Mouse (Mus musculus) urinary bladder, adult 2 months (tissue): Measurements from ENCODE around the gene Nhp2. TPM values are rescaled to one million over a fixed set of nuclear protein-coding genes. Genes with fewer than 3 reads are reported as not detected.

Experiments
- DNase-seq: peaks from one replicate; pipeline ENCODE4 v3.0.0; 2022; ENCODE audit warnings: low spot score
- polyA plus RNA-seq: library from polyadenylated mRNA; depleted of rRNA; stranded (reverse); fragments of >200 nt; gene quantifications from 2 replicates; pipeline ENCODE4 v1.2.3, GENCODE M21; 2012; rRNA removed

The Nhp2 gene
- polyA plus RNA-seq: 48.8 and 55.7 TPM in 2 replicates

DNA sequence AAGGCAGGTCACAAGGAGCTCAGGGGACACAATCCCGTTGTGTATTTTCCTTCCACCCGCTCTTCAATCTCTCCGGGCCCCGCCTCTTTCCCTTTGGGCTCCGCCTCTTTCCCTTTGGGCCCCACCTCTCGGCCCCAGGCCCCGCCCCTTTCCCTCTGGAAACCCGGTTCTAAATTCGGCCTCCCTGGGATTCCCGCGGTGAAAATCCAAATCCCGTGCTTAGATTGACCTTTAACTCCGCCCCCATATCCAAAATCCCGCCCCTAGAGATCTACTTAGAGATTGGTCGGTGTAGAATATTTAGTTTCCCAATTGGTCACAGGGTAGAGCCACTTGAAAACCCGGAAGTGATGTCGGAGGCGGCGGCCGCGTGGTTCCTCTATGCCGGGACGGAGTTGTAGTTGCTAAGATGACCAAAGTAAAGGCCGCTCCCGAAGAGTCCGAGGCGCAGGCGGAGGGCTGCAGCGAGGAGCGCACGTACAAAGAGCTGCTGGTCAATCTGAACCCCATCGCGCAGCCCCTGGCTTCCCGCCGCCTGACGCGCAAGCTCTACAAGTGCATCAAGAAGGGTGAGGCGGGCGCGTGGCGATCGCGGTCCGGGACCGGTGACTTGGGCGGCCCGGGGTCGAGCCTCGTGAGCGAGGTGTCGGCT, at the start of gene Nhp2:
TSS of gene Nhp2 (plus strand) at position 327 of the 652 bp plus-strand sequence.
- peak; percentile 67 for DNase-seq

DNA sequence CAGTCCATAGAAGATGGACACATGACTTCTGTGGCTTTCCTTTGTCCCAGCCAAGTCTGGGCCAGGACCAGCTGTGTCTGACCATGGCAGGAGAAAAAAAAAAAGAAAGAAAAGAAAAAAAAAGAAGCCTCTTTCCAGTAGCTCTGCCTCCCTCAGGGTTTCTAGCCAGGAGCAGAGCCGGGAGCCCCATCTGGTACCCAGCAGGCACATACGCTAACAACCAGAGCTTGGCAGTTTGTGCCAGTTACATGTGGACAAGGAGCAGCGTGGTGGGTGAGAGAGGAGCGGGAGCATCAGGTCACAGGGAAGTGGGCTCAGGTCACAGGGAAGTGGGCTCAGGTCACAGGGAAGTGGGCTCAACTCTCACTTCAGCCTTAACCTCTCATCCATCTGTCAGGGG, 43.1 kb upstream of the Nhp2 start:
- no peak for DNase-seq

DNA sequence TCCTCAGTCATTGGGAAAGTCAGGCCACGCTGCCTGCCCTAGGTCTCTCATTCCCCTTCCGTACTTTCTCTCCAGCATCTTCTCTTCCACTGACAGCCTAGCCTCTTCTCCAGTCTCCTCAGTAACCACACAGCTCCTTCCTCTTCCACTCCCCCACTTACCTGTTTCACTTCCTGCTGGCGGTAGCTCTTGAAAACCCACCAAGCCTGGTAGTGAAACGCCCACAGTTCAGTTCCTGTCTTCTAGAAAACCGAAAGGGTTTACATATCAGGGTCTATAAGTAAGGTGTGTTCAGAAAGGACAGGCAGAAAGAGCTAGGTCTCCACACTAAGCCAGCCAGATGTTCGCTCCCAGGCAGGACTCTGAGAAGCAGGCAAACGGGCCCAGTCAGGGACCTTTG, 41.9 kb upstream of the Nhp2 start:
- no peak for DNase-seq

DNA sequence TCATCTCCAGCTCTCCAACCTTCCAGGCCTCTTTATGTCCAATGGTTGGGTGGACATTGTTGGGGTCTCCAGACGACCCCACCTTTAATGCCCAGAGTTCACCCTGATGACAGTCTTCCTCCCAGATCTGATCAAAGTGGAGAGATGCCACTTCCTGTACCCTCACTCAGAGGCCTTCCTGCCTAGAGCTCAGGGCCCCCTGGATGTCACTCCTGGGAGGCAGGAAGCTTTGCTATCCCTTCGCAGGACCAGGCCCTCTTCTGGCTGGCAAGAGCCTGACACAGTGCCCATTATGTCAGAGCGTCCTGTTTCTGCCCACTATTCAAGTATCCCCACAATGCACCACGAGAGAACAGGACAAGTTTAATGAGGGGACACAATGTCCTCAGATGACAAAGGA, 40.5 kb upstream of the Nhp2 start:
- no peak for DNase-seq

DNA sequence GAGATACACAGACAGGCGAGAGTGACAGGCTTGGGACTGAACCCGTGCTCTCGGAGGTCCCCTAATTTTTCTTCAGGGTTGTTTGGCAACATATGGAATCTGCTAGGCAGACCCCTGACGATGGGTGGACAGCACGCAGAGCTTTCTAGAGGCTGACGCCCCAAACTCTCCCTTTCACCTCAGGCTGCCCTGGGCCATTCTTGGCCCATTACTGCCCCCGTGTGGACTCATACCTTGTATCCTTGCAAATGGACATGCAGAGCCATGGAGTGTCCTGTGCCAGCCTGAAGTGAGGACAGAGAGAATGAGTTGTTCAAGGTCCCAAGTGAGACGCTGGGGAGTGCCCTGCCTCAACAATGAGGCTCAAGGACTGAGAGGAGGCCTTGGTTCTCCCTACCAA, 36.8 kb upstream of the Nhp2 start:
- no peak for DNase-seq

DNA sequence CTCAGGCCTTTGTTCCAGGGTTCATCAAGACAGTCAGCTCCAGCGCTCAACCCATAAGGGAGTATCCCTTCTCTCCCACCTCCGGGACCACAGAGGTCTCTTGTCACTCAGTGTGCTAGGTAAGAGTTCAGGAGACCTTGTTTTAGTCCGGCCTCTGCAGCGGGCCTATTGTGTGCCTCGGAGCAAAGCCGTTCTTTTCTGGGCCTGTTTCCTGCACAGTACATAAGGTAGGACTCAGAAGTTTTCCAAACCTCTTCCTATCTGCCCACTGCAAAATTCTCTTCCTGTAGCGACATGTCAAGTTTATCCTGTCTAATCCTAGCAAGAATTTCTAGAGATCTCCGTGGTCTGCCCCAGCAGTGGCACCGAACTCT, 35.5 kb upstream of the Nhp2 start:
- DNase-seq: no peak

DNA sequence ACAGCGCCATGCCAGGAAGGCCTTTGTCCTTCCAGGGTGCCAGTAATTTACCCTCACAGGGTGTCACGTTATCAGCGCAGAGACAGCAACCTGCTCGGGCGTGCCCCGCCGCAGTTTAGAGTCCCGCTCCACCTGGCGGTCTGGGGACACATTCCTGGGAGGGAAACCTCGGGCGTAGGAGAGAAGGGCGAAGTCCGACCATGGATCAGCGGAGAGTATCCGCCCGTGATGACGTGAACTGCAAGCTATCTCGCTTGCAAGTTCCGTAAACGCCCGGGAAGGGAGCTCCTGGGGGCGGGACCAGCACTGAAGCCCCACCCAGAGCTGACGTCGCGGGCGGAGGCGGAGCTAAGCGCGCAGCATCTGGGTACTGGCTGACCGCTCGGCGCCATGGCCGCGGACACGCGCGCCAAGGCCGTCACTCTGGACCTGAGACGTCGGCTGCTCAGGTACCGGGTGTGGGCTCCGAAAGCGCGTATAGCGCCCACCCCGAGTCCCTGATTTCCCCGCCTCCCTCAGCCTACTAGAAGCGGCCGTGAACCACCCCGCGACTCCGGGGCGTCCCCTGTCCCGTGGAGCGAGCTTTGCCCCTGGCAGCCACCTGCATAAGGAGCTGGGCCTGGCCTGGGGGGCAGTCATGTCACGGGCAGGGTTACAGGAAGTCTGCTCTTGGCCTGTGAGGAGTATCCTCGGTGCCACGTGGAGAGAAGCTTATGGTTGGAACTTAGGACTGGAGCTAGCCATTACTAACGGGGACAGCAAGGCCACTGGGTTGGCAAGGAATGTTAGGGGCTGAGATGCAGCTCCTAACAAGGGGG, 34.9 kb upstream of the Nhp2 start, which contains the start of gene Phykpl:
TSS of gene Phykpl (plus strand) at position 327 of the 818 bp plus-strand sequence.
- peak; percentile 94 for DNase-seq

DNA sequence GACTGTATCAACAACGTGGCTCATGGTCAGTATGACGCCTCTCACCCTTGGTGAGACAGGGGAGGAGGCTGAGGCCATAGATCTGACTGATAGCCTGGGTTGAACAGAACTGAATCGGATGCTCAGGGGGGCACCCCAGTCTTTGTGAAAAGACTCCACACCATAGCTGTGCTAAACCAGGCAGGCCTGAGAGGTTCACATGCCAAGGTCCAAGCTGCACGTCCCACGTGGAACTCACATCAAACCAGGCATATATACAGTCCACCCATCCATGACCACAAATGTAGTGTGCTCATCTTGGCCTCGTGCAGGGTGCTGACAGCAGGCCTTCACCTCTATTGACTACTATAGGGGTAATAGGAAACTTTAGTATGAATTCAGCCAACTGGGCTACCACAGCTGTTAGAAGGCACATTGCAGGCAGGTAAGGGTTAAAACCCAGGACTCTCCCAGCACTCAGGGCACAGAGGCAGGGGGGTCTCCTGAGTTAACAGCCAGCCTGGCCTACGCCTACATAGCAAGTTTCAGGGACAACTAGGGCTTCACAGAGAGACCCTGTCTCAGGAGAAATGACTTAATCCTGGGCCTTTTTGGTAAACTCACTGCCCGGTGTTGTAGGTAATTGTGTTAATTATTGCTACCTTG, 33.8 kb upstream of the Nhp2 start:
- no peak for DNase-seq

DNA sequence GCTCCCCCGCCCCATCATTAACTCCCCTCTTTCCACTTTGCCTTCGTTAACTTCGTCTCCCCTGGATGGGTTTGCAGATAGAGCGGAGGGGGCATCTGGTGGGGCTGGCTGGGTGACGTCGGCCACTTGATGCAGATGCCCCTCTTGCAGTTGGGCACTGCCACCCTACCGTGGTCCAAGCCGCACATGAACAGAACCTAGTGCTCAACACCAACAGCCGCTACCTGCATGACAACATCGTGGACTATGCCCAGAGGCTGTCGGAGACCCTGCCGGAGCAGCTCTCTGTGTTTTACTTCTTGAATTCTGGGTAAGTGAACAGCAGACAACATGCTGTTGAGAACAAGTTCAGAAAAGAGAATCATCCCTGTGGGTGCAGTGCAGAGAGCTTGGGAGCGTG, 33.1 kb upstream of the Nhp2 start:
- DNase-seq: no peak

DNA sequence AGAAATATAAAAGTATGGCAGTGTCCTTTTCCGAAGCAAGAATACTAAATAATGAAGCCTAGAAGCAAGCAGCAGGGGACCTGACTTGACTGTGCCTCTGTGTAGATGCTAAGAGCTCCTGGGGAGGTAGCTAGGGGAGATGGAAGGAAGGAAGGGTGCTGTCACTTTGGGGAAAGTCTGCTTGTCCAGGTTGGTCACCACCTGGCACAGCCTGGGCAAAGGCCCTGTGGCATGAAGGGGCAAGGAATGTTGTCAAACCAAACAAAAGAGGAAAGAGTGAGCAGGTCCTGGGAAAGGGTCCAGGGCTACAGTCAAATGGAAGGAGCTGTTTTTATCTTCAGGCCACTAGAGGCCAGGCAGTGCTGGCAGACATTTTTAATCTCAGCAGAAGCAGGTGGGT, 32.5 kb upstream of the Nhp2 start:
- DNase-seq: no peak

DNA sequence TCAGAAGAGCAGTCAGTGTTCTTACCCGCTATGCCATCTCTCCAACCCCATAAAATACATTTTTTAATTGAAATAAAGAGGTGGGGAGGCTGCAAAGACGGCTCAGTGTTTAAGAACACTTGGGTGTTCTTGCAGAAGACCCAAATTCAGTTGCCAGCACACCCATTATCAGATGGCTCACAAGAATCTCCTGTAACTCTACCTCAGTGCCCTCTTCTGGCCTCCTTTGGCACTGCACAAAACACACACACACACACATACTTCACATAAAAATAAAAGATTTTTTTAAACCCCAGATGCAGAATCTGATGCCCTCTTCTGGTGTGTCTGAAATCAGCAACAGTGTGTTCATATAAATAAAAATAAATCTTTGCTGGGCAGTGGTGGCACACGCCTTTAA, 30.7 kb upstream of the Nhp2 start:
- DNase-seq: no peak

DNA sequence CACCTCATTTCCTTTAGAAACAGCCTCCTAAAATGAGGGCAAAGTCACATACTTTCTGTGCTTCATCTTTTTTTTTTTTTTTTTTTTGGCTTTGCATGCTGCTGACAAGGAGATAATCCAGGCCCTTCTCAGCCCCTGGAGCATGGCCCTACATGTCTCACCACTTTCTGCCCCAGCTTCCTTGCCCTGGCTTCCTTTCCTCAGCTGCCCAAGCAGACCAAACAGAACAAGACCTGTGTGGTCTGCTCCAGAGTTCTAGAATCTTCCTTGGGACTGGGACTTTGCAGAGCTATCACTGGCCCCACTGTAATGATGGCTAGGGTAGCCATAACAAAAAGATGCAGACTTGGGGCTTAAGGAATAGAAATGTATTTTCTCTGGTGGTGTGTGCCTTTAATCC, 29.5 kb upstream of the Nhp2 start:
- DNase-seq: no peak

DNA sequence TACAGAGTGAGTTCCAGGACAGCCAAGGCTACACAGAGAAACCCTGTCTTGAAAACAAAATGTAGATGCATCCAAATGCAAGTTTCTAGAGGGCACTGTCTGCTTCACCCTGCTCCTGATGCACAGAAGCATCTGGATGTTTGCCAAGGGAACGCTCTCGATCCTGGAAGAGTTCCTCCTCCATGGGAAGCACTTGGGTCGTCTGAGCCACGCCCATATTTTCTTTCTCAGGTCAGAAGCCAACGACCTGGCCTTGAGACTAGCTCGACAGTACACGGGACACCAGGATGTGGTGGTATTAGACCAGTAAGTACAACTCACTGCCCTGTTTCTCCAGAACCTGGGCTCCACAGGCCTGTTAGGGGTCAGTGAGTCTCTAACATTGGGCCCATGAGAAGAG, 28.4 kb upstream of the Nhp2 start:
- DNase-seq: no peak

DNA sequence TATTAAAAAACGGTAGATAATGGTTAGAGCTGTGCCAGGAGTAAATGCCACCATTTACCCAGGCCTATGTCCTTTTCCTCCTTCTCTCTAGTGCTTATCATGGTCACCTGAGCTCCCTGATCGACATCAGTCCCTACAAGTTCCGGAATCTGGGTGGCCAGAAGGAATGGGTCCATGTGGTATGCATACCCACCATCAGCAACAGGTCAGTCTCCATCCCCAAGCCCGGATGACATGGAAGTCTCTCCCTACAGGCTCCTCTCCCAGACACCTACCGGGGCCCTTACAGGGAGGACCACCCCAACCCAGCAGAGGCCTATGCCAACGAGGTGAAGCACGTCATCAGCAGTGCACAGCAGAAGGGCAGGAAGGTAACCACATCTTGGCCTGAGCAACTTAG, 27.6 kb upstream of the Nhp2 start:
- DNase-seq: no peak

DNA sequence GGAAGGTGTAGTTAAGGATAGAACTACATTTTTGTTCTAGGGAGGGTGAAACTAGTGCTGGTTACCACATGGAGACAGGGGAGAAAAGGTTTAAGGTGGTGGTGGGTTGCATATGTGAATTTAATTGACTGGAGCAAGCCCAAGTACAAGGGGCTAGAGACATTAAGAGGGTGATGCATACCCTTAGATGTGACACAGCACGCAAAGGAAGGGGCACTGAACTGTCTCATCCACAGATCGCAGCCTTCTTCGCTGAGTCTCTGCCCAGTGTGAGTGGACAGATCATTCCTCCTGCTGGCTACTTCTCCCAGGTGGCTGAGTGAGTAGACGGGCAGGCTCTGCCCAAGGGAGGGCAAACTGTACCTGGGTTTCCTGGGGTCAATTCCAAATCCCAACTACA, 26.2 kb upstream of the Nhp2 start:
- DNase-seq: no peak

DNA sequence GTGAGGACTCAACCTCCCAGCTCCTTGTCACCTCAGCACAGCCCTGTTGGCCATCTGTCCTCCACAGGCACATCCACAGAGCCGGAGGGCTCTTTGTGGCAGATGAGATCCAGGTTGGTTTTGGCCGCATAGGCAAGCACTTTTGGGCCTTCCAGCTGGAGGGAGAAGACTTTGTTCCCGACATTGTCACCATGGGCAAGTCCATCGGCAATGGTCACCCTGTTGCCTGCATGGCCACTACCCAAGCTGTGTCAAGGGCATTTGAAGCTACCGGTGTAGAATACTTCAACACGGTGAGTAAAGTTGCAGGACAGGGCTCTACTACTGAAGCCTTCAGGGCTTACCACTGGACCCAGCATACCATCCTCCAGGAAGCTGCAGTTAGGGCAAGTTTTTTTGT, 25.7 kb upstream of the Nhp2 start:
- no peak for DNase-seq

DNA sequence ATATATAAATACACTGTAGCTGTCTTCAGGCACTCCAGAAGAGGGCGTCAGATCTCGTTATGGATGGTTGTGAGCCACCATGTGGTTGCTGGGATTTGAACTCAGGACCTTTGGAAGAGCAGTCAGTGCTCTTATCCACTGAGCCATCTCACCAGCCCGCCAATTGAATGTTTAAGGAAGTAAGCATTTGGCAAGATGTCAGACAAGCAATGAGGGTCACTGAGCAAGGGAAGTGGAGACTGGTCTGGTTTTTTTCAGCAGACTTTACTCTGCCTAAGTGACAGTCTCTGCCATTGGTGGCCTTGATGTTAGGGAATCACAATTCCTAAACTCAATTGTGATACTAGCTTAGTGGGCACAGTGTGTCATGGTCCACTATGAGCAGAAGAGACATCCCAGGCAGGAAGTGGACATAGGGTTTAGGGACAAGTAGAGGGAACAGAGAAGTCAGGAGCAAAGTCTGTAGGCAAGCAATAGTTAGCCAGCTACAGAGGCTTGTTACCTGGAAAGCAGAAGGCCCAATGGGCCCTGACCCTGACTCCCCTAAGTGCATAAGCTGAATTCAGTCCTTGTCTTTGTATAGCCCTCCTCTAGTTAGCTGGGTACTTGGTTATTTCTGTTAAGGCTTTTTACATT, 24.7 kb upstream of the Nhp2 start:
- DNase-seq: no peak

DNA sequence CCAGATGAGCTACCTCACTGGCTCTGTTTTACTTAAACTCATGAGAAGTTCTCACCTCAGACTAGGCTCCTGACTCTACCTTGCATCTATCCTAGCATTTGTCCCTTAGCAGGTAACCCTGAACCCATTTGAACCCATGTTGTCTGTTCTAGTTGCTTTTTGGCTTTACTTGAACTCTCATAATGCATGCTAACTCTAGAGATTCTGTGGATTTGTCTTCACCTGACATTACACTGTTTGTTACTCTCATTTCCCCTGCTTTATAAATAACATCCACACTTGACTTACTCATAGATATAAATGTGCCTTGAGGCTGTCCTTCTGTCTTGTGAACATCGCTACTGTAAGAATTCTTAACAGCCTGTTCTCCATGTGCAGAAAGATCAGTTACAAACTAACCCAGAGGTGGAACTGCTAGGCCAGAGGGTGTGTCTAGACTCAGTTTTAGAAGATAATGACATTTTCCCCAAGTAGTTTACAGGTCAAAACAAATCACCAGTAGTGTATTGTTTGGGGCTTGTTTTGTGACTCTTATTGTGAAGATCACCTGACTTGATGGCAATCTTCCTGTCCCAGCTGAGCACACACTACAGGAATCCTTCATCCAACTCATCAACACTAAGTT, 24.0 kb upstream of the Nhp2 start:
- DNase-seq: no peak

DNA sequence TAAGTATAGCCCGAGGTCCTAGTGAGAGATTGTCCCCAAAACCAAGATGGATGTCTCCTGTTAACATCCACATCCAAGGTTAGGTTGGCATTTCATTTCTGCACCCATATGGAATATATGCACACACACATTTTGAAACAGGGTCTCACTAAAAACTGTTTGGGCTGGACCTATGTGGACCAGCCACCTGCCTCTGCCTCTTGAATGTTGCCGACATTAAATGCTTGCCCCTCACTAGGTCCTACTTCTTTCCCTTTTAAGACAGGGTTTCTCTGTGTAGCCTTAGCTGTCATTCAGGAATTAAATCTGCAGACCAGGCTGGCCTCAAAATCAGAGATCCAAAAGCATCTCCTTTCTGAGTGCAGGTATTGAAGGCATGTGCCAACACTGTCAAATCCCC, 22.0 kb upstream of the Nhp2 start:
- DNase-seq: no peak

DNA sequence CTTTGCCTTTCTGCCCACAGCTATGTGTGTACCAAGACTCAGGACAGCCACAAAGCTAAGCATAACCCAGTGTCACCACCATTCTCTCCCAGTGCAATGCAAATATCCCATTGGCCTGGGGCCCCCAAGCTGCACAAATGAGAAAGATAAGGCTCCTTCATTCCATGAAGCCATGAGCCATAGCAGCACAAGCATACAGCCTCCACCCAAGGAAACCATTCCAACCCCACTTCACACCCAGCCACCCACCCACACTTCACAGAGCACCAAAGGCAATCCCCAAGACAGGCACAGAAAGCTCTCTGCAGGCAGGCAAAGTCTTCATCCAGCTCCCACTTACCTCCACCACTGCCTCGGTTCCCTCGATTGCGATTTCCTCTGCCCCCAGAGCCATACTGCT, 17.3 kb upstream of the Nhp2 start:
- DNase-seq: no peak

DNA sequence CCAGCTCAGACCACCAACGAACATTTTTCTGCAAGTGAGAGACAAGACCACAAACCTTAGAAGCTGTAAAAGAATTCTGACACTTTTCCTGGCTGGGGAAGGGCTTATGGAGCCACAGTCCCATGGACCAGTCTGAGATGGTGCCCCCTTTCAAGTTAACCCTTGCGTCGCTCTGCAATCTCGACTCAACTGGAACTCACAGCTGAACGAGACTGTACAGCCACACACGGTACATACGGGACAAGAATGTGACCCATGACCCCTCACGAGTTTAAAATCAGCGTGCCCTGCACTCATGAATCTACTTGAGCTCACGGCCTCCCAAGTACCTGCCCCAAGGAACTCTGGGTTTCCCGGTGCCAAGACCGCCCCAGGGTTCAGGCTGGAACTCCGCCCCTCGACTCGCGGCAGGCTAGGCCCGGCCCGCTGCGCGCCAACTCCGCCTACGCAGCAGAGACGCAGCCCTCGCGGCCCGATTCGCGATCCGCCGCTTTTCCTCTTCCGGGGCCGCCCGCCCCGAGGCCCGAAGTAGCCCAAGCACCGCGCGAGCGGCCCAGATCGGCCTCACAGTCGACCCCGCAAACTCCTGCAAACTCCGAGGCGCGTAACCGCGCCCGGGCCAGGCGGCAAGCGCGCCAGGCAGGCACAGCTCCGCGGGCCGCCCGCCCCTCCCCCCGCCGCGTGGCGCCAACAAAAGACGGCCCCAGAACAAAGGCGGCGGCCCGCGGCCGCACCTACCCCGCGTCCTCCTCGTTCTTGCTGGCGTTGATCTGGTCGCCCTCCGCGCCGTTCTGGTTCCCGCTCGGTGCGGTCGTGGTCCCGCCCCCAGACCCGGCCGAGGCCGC, 13.7 kb upstream of the Nhp2 start:
- DNase-seq: peak; percentile 89
